Mouse (Mus musculus) ES-Bruce4 (cell line): ENCODE measurements at regions not wholly inside any gene's neighbourhood (a gene's known extent, or its start where the extent isn't known, plus 50 kb on each side); places are given as distances from the start of the nearest gene placed in this dataset.
A peak's percentile ranks its signal among the peaks of the same experiment; 100 is the strongest.

ENCODE experiments used
- CTCF ChIP-seq: IDR thresholded peaks from one replicate; pipeline ENCODE4 v1.8.1; 2011; ENCODE audit warnings: low read depth, low read length
- EP300 ChIP-seq: IDR thresholded peaks from 2 replicates; pipeline ENCODE4 v1.6.1; 2011; ENCODE audit warnings: low read depth, low read length; ENCODE audit not compliant: insufficient read depth
- POLR2A ChIP-seq: IDR thresholded peaks from one replicate; pipeline ENCODE4 v1.8.1; 2011; ENCODE audit warnings: low read length; ENCODE audit not compliant: insufficient read depth

- peak; percentile 89 for TF ChIP-seq CTCF
- no peak for TF ChIP-seq POLR2A
- TF ChIP-seq EP300, result 0 out of 2 replicates have a peak, but pooled peaks have one; percentile 10
Measured at GRCm38 (mm10) chr11:114462755-114463374, 205.5 kb upstream of the Rpl38 start.
